Comparison of ENCODE assay signal across 10 mouse cellular contexts in genomic region chr9:23242911-23243310, GRCm38 (mm10). TPM values are rescaled to one million over a fixed set of nuclear protein-coding genes. Genes with fewer than 3 reads are reported as not detected.
A peak's percentile ranks its signal among the peaks of the same experiment; 100 is the strongest.
DNase-seq lines count a peak whose midpoint lies in the region; ATAC-seq lines count a peak whose summit lies in the region.
"Had no signal": no experiment of that assay in that cellular context is flagged by ENCODE, and none has a peak within 500 bp of the region (broad histone marks: within the 10 kb centered on the region; RNA-seq: fewer than 3 reads in every experiment).

No protein-coding gene starts in this region.

- ATAC-seq in activated CD4-positive, CD25-positive, alpha-beta regulatory T cell, adult 4 months: no peak
- ATAC-seq: liver, embryonic 12.5 days had no signal

- peak; percentile 47 for DNase-seq in gastrocnemius, postnatal 10 days
- no peak for DNase-seq in gastrocnemius, adult 8-10 months (ENCODE audit: low spot score in 2 of 2)
- DNase-seq in ovary, postnatal 36 days (ENCODE audit: low spot score): peak; percentile 48
- DNase-seq in ovary, postnatal 14 days (ENCODE audit: low spot score): no peak
- peak; percentile 49 to 55 for DNase-seq in cerebellum, postnatal 36 days
- peak; percentile 46 to 73 for DNase-seq in lung, postnatal 4 days
- no peak for DNase-seq in c-Kit-positive CD71-positive TER-119-positive erythroid progenitor cells, embryonic 14.5 days (ENCODE audit: low spot score)

RNA-seq across cellular contexts. Expression of gene Bmper, which starts 20.0 kb away (rescaled TPM):
- total RNA-seq in gastrocnemius, postnatal 10 days (2021): 1 to 10 TPM; 5.9 to 8.0 TPM
- total RNA-seq in gastrocnemius, adult 8-10 months (2022): 1 to 10 TPM; 2.0 to 5.3 (median 3.0) TPM
- polyA plus RNA-seq in activated CD4-positive, CD25-positive, alpha-beta regulatory T cell, adult 4 months (2017; shearing (Covaris generic)): not detected
- polyA plus RNA-seq: G1E had no signal

Comparison
In these comparisons a context has a peak if more than half of its experiments do, and no peak if none do; other contexts are left out.
1. DNase-seq: peak in gastrocnemius, postnatal 10 days (single experiment), ovary, postnatal 36 days (single experiment), cerebellum, postnatal 36 days (2 of 2) and lung, postnatal 4 days (2 of 2); none in gastrocnemius, adult 8-10 months (0 of 2), ovary, postnatal 14 days (single experiment) and c-Kit-positive CD71-positive TER-119-positive erythroid progenitor cells, embryonic 14.5 days (single experiment).